In genomic region chr13:52079678-52080246, GRCm38 (mm10) we compare ENCODE assay signal across 8 mouse cellular contexts.
DNase-seq lines count a peak whose midpoint lies in the region; ATAC-seq and TF ChIP-seq lines count a peak whose summit lies in the region.

No protein-coding gene starts in this region.

- H3K4me2 ChIP-seq in kidney, embryonic 15.5 days: peak overlapping the region; percentile 3; the same call in 1 of the 2 replicates
- H3K4me2 ChIP-seq in heart, embryonic 15.5 days: peak overlapping the region; percentile 45
- no peak overlapping the region for H3K4me2 ChIP-seq in lung, postnatal 0 days (replicated peaks; ENCODE audit: low read depth, low read length)

- no peak for DNase-seq in kidney, adult 11 months
- peak; percentile 68 for DNase-seq in lung, postnatal 0 days (ENCODE audit: low spot score)
- DNase-seq in midbrain, embryonic 10.5 days (ENCODE audit: low spot score): no peak
- DNase-seq in cerebellum, postnatal 36 days: no peak
- no peak for DNase-seq in MN1 (ENCODE audit: low spot score)

- H3K4me1 ChIP-seq in kidney, embryonic 15.5 days: peaks cover 30% of the 10 kb centered on the region
- peaks cover 15% of the 10 kb centered on the region for H3K4me1 ChIP-seq in brown adipose tissue, adult 24 weeks (ENCODE audit: control insufficient read depth, insufficient read depth, insufficient read length, low read length)
- peaks cover 45% of the 10 kb centered on the region for H3K4me1 ChIP-seq in heart, embryonic 15.5 days (replicated peaks)
- peaks cover 4% of the 10 kb centered on the region; the same call in 1 of the 2 replicates for H3K4me1 ChIP-seq in lung, postnatal 0 days (ENCODE audit: insufficient read depth, low read depth, low read length)
- peaks cover 10% of the 10 kb centered on the region; the same call in 1 of the 2 replicates for H3K4me1 ChIP-seq in midbrain, embryonic 10.5 days

- TF ChIP-seq EP300 in lung, postnatal 0 days (IDR thresholded peaks at IDR 0.05): peak; percentile 60; the same call in 1 of the 2 replicates

- TF ChIP-seq CTCF in lung, postnatal 0 days (IDR thresholded peaks at IDR 0.05): no peak

- no peak for ATAC-seq in kidney, embryonic 15.5 days (replicated peaks; ENCODE audit: low FRiP score)
- ATAC-seq in heart, embryonic 15.5 days (replicated peaks; ENCODE audit: insufficient number of reproducible peaks, insufficient read depth, low FRiP score, low read depth): peak; percentile 88
- peak; percentile 66 for ATAC-seq in lung, postnatal 0 days

- no peak overlapping the region for H3K9ac ChIP-seq in kidney, embryonic 15.5 days
- peak overlapping the region; percentile 32 for H3K9ac ChIP-seq in heart, embryonic 15.5 days
- H3K9ac ChIP-seq in lung, postnatal 0 days (replicated peaks; ENCODE audit: low read depth): no peak overlapping the region

- peak overlapping the region; percentile 42; the same call in 1 of the 2 replicates for H3K27ac ChIP-seq in kidney, embryonic 15.5 days
- peak overlapping the region; percentile 76 for H3K27ac ChIP-seq in brown adipose tissue, adult 24 weeks (replicated peaks; ENCODE audit: low read depth, low read length)
- H3K27ac ChIP-seq in heart, embryonic 15.5 days: peak overlapping the region; percentile 93
- 0 out of 2 replicates have a peak overlapping the region, but pooled peaks have one; percentile 3 for H3K27ac ChIP-seq in lung, postnatal 0 days (ENCODE audit: low read length)
- no peak overlapping the region for H3K27ac ChIP-seq in midbrain, embryonic 10.5 days (replicated peaks)

- no peaks in the 10 kb centered on the region for H3K27me3 ChIP-seq in kidney, embryonic 15.5 days
- no peaks in the 10 kb centered on the region for H3K27me3 ChIP-seq in heart, embryonic 15.5 days
- H3K27me3 ChIP-seq in lung, postnatal 0 days (replicated peaks; ENCODE audit: insufficient read depth, low read length): no peaks in the 10 kb centered on the region
- no peaks in the 10 kb centered on the region for H3K27me3 ChIP-seq in midbrain, embryonic 10.5 days (ENCODE audit: low read depth, poor library complexity, severe bottlenecking)

- WGBS in kidney, embryonic 15.5 days: 52% methylated on average over 14 of the region's 14 CpGs
- 9% methylated on average over 14 of the region's 14 CpGs for whole genome bisulfite sequencing in heart, embryonic 15.5 days
- 23% methylated on average over 14 of the region's 14 CpGs for WGBS in lung, postnatal 0 days
- WGBS in midbrain, embryonic 10.5 days: 80% methylated on average over 14 of the region's 14 CpGs

- H3K36me3 ChIP-seq in kidney, embryonic 15.5 days: no peaks in the 10 kb centered on the region
- no peaks in the 10 kb centered on the region for H3K36me3 ChIP-seq in heart, embryonic 15.5 days
- H3K36me3 ChIP-seq in lung, postnatal 0 days (ENCODE audit: insufficient read depth, low read length): no peaks in the 10 kb centered on the region
- H3K36me3 ChIP-seq in midbrain, embryonic 10.5 days: no peaks in the 10 kb centered on the region

- H3K9me3 ChIP-seq in kidney, embryonic 15.5 days (replicated peaks): no peaks in the 10 kb centered on the region
- no peaks in the 10 kb centered on the region for H3K9me3 ChIP-seq in heart, embryonic 15.5 days (replicated peaks)
- H3K9me3 ChIP-seq in lung, postnatal 0 days (ENCODE audit: low read length): no peaks in the 10 kb centered on the region
- no peaks in the 10 kb centered on the region for H3K9me3 ChIP-seq in midbrain, embryonic 10.5 days (replicated peaks)

- no peak overlapping the region for H3K4me3 ChIP-seq in kidney, embryonic 15.5 days (replicated peaks)
- no peak overlapping the region for H3K4me3 ChIP-seq in brown adipose tissue, adult 24 weeks (ENCODE audit: insufficient read depth, low read depth, low read length)
- 0 out of 2 replicates have a peak overlapping the region, but pooled peaks have one; percentile 6 for H3K4me3 ChIP-seq in heart, embryonic 15.5 days
- no peak overlapping the region for H3K4me3 ChIP-seq in lung, postnatal 0 days (ENCODE audit: low read depth, low read length)
- H3K4me3 ChIP-seq in midbrain, embryonic 10.5 days: no peak overlapping the region
